ENCODE assay signal across 17 mouse cellular contexts in the genomic region with DNA sequence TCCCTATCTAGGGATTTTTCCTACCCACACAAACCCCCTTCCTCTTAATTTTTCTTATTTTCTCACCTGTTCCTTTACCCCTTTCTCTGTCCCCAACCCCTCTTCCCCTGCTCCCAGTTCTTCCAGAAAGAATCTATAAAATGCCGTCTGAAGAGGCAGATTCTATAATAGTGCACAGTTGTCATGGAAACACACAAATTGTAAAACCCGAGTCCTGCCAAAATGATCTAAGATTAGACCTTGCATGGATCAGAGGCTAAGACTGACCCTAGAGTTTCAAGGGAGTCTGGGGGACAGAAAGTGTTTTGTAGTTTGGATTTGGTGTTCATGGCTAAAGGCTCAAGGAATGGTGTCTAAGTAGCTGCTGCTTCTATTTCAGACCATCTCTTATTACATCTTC. TPM values are rescaled to one million over a fixed set of nuclear protein-coding genes. Genes with fewer than 3 reads are reported as not detected.
A peak's percentile ranks its signal among the peaks of the same experiment; 100 is the strongest.
DNase-seq lines count a peak whose midpoint lies in the region; ATAC-seq and TF ChIP-seq lines count a peak whose summit lies in the region.
"Had no signal": no experiment of that assay in that cellular context is flagged by ENCODE, and none has a peak within 500 bp of the region (broad histone marks: within the 10 kb centered on the region; RNA-seq: fewer than 3 reads in every experiment).

No protein-coding gene starts in this region.

- H3K4me3 ChIP-seq in left cerebral cortex, adult 2 months, result no peak overlapping the region
- H3K4me3 ChIP-seq in lung, postnatal 0 days (ENCODE audit: low read depth, low read length), result no peak overlapping the region
- H3K4me3 ChIP-seq: intestine, embryonic 15.5 days; liver, embryonic 13.5 days; megakaryocyte, embryonic 14.5 days had no signal

- no peak for TF ChIP-seq EP300 in lung, postnatal 0 days (IDR thresholded peaks at IDR 0.05)

- H3K9ac ChIP-seq in lung, postnatal 0 days (replicated peaks; ENCODE audit: low read depth), result no peak overlapping the region
- H3K9ac ChIP-seq: intestine, embryonic 15.5 days; liver, embryonic 13.5 days had no signal

- no peaks in the 10 kb centered on the region for H3K9me3 ChIP-seq in lung, postnatal 0 days (ENCODE audit: low read length)
- H3K9me3 ChIP-seq: G1E; intestine, embryonic 15.5 days; liver, embryonic 13.5 days had no signal

- ATAC-seq in activated CD4-positive, CD25-positive, alpha-beta regulatory T cell, adult 4 months, result no peak
- ATAC-seq in lung, postnatal 0 days, result no peak
- ATAC-seq: intestine, embryonic 15.5 days had no signal

- DNase-seq in left cerebral cortex, adult 2 months (ENCODE audit: extremely low spot score in 1 of 2, low spot score in 2 of 2), result no peak
- no peak for DNase-seq in left cerebral cortex, postnatal 4 days
- peak; percentile 31 for DNase-seq in brain, embryonic 14.5 days (ENCODE audit: low read depth)
- peak; percentile 16 to 49 for DNase-seq in frontal cortex, adult 2 months (ENCODE audit: extremely low spot score in 1 of 2, low spot score in 1 of 2)
- DNase-seq in left cerebral cortex, postnatal 25 days (ENCODE audit: low spot score in 2 of 2), result peak; percentile 44 to 66
- no peak for DNase-seq in lung, postnatal 0 days (ENCODE audit: low spot score)
- DNase-seq: adrenal gland, adult 8-10 months; cerebellum, postnatal 14 days; heart, adult 18-20 months; kidney, postnatal 14 days; liver, embryonic 13.5 days had no signal

- no peak for TF ChIP-seq CTCF in left cerebral cortex, adult 2 months (IDR thresholded peaks at IDR 0.05)
- no peak for TF ChIP-seq CTCF in brain, embryonic 14.5 days (IDR thresholded peaks at IDR 0.05; ENCODE audit: borderline replicate concordance, extremely low read depth, insufficient read depth, insufficient read length)
- TF ChIP-seq CTCF in lung, postnatal 0 days (IDR thresholded peaks at IDR 0.05), result no peak

- peak overlapping the region; percentile 66; the same call in 1 of the 2 replicates for H3K27ac ChIP-seq in left cerebral cortex, adult 2 months
- H3K27ac ChIP-seq in lung, postnatal 0 days (ENCODE audit: low read length), result no peak overlapping the region
- H3K27ac ChIP-seq: intestine, embryonic 15.5 days; liver, embryonic 13.5 days had no signal

- whole genome bisulfite sequencing in lung, postnatal 0 days, result 27% methylated on average over 2 of the region's 2 CpGs

- TF ChIP-seq POLR2A in brain, embryonic 14.5 days (IDR thresholded peaks at IDR 0.05; ENCODE audit: borderline replicate concordance, extremely low read depth, insufficient read depth, insufficient read length, poor library complexity, severe bottlenecking), result no peak

- no peaks in the 10 kb centered on the region for H3K27me3 ChIP-seq in lung, postnatal 0 days (replicated peaks; ENCODE audit: insufficient read depth, low read length)
- H3K27me3 ChIP-seq: intestine, embryonic 15.5 days; liver, embryonic 13.5 days; megakaryocyte, embryonic 14.5 days had no signal

- H3K36me3 ChIP-seq in lung, postnatal 0 days (ENCODE audit: insufficient read depth, low read length), result no peaks in the 10 kb centered on the region
- H3K36me3 ChIP-seq: G1E; intestine, embryonic 15.5 days; liver, embryonic 13.5 days had no signal

- intact Hi-C loops in left cerebral cortex, adult 2 months (cut with DNase I), result no loop called here
- intact Hi-C loops in left cerebral cortex, postnatal 4 days (cut with DNase I), result no loop called here
- intact Hi-C loops in left cerebral cortex, postnatal 25 days (cut with DNase I), result no loop called here

- no peaks in the 10 kb centered on the region for H3K4me1 ChIP-seq in lung, postnatal 0 days (ENCODE audit: insufficient read depth, low read depth, low read length)
- H3K4me1 ChIP-seq: intestine, embryonic 15.5 days; liver, embryonic 13.5 days; megakaryocyte, embryonic 14.5 days had no signal

- H3K4me2 ChIP-seq in lung, postnatal 0 days (replicated peaks; ENCODE audit: low read depth, low read length), result no peak overlapping the region
- H3K4me2 ChIP-seq: intestine, embryonic 15.5 days; liver, embryonic 13.5 days had no signal

RNA-seq across cellular contexts. Expression of gene Lhcgr, which starts 25.8 kb away (rescaled TPM):
- total RNA-seq in left cerebral cortex, adult 2 months (2021), result under 1 TPM; 0.27 to 0.49 TPM
- total RNA-seq in left cerebral cortex, postnatal 4 days (2021), result under 1 TPM; 0.46 to 0.93 TPM
- 0.59 and 1.2 TPM in 2 replicates for polyA plus RNA-seq in brain, embryonic 14.5 days (2012; rRNA removed)
- 0.16 and 0.19 TPM in 2 replicates for polyA plus RNA-seq in frontal cortex, adult 2 months (2012; rRNA removed)
- under 1 TPM; 0.25 to 0.34 TPM for total RNA-seq in left cerebral cortex, postnatal 25 days (2021)
- polyA plus RNA-seq in activated CD4-positive, CD25-positive, alpha-beta regulatory T cell, adult 4 months (2017; shearing (Covaris generic)), result not detected
- 0.13 and 0.19 TPM in 2 replicates for polyA plus RNA-seq in lung, postnatal 0 days (2015; fragmentation: Nextera tagmentation; extraction: Ambion mirVana)
- total RNA-seq: gastrocnemius, adult 8-10 months had no signal
- polyA plus RNA-seq: G1E; heart, embryonic 16.5 days; liver, embryonic 13.5 days had no signal

Comparison
In these comparisons a context has a peak if more than half of its experiments do, and no peak if none do; other contexts are left out.
1. DNase-seq: peak in brain, embryonic 14.5 days (single experiment), frontal cortex, adult 2 months (2 of 2) and left cerebral cortex, postnatal 25 days (2 of 2); none in left cerebral cortex, adult 2 months (0 of 2), left cerebral cortex, postnatal 4 days (single experiment) and lung, postnatal 0 days (single experiment).